Mouse (Mus musculus) mesoderm, embryonic 11.5 days (tissue): ENCODE data around the gene Gm20532.
A peak's percentile ranks its signal among the peaks of the same experiment; 100 is the strongest.

Source experiments
- DNase-seq: peaks from one replicate; pipeline ENCODE4 v3.0.0-alpha.2; 2012; ENCODE audit warnings: low read depth, low spot score

Gm20532 gene

GRCm38 (mm10) chr2:26595725-26596435, 9.4 kb downstream of the Gm20532 start:
- DNase-seq, result no peak

GRCm38 (mm10) chr2:26596898-26597297, 10.5 kb downstream of the Gm20532 start:
- no peak for DNase-seq

GRCm38 (mm10) chr2:26597810-26598209, 11.4 kb downstream of the Gm20532 start:
- DNase-seq, result no peak

- DNase-seq, result no peak
These were observed 12.0 kb downstream of the Gm20532 start for GRCm38 (mm10) chr2:26598462-26598861.

- no peak for DNase-seq
These were observed 13.5 kb downstream of the Gm20532 start for GRCm38 (mm10) chr2:26599965-26600364.

GRCm38 (mm10) chr2:26600664-26601063, 14.2 kb downstream of the Gm20532 start:
- DNase-seq, result no peak

- no peak for DNase-seq
These were observed 15.2 kb downstream of the Gm20532 start for GRCm38 (mm10) chr2:26601595-26601994.

- no peak for DNase-seq
These were observed 16.2 kb downstream of the Gm20532 start for GRCm38 (mm10) chr2:26602631-26603030.

- DNase-seq, result no peak
These were observed 16.7 kb downstream of the Gm20532 start for GRCm38 (mm10) chr2:26603159-26603558.

GRCm38 (mm10) chr2:26603720-26604671, 17.6 kb downstream of the Gm20532 start, which contains the start of gene Agpat2:
Agpat2 (minus strand) TSS chr2:26604417.
- peak; percentile 73 for DNase-seq

- DNase-seq, result no peak
These were observed 18.9 kb downstream of the Gm20532 start for GRCm38 (mm10) chr2:26605331-26605730.

- DNase-seq, result no peak
These were observed 20.1 kb downstream of the Gm20532 start for GRCm38 (mm10) chr2:26606579-26606978.

GRCm38 (mm10) chr2:26607056-26607910, 20.8 kb downstream of the Gm20532 start:
- DNase-seq, result no peak

- no peak for DNase-seq
These were observed 22.3 kb downstream of the Gm20532 start for GRCm38 (mm10) chr2:26608781-26609180.

- DNase-seq, result no peak
These were observed 22.8 kb downstream of the Gm20532 start for GRCm38 (mm10) chr2:26609261-26609661.

GRCm38 (mm10) chr2:26610526-26610925, 24.1 kb downstream of the Gm20532 start:
- DNase-seq, result no peak

GRCm38 (mm10) chr2:26611054-26611453, 24.6 kb downstream of the Gm20532 start:
- no peak for DNase-seq

GRCm38 (mm10) chr2:26611896-26612295, 25.5 kb downstream of the Gm20532 start:
- DNase-seq, result no peak

GRCm38 (mm10) chr2:26614903-26615302, 28.5 kb downstream of the Gm20532 start:
- no peak for DNase-seq

GRCm38 (mm10) chr2:26615459-26616124, 29.2 kb downstream of the Gm20532 start:
- no peak for DNase-seq

- no peak for DNase-seq
These were observed 30.9 kb downstream of the Gm20532 start for GRCm38 (mm10) chr2:26617331-26617730.
